Mouse (Mus musculus) urinary bladder, postnatal 4 days (tissue): ENCODE data around the gene Olfr1040.
"Not testable (repeated sequence)": the region's sequence is repeated elsewhere in the genome, so short reads cannot be mapped to it uniquely, and the experiment has no call there.

ENCODE experiments used
- DNase-seq, 2 experiments: peaks; one replicate each; pipeline ENCODE4 v3.0.0; 2021 to 2022; ENCODE audit warnings: low spot score in 2 of 2

The Olfr1040 gene

GRCm38 (mm10) chr2:86146632-86147031 lies at the start of gene Olfr1040:
TSS of gene Olfr1040 (minus strand) at chr2:86146732.
- no peak for DNase-seq

- DNase-seq, result no peak
Observed at GRCm38 (mm10) chr2:86195863-86196262, 49.3 kb upstream of the Olfr1040 start.

GRCm38 (mm10) chr2:86185583-86185982 lies 39.1 kb upstream of the Olfr1040 start, which contains the start of gene Olfr52:
TSS of gene Olfr52 (minus strand) at chr2:86185683.
- DNase-seq, result no peak

- no peak for DNase-seq
Observed at GRCm38 (mm10) chr2:86179950-86180349, 33.4 kb upstream of the Olfr1040 start.

GRCm38 (mm10) chr2:86177720-86178119 lies 31.2 kb upstream of the Olfr1040 start, which contains the start of gene Olfr1044:
TSS of gene Olfr1044 (minus strand) at chr2:86177820.
- no peak for DNase-seq

- DNase-seq, result not testable (repeated sequence)
Observed at GRCm38 (mm10) chr2:86175422-86175821, 28.9 kb upstream of the Olfr1040 start.

- DNase-seq, result no peak
Observed at GRCm38 (mm10) chr2:86167422-86167821, 20.9 kb upstream of the Olfr1040 start, which contains the start of gene Olfr1043. TSS of gene Olfr1043 (minus strand) at chr2:86167522.

GRCm38 (mm10) chr2:86161738-86162137 lies 15.2 kb upstream of the Olfr1040 start, which contains the start of gene Olfr1042:
TSS of gene Olfr1042 (minus strand) at chr2:86161838.
- no peak for DNase-seq

- DNase-seq, result no peak
Observed at GRCm38 (mm10) chr2:86135828-86136227, 10.7 kb downstream of the Olfr1040 start, which contains the start of gene Olfr1039. TSS of gene Olfr1039 (minus strand) at chr2:86135928.
